Mouse (Mus musculus) adrenal gland, postnatal 4 days (tissue): Measurements from ENCODE around the gene Sox6. TPM values are rescaled to one million over a fixed set of nuclear protein-coding genes. Genes with fewer than 3 reads are reported as not detected.
"Not testable (repeated sequence)": the region's sequence is repeated elsewhere in the genome, so short reads cannot be mapped to it uniquely, and the experiment has no call there.

Source experiments
- DNase-seq, 2 experiments: peaks; one replicate each; pipeline ENCODE4 v3.0.0; 2021 to 2022; ENCODE audit warnings: low spot score in 2 of 2, mixed read lengths in 2 of 2
- total RNA-seq, 2 experiments: library from RNA; stranded (reverse); gene quantifications; 2 replicates each; pipeline ENCODE4 v1.2.3; 2021

The Sox6 gene
- total RNA-seq, 2 experiments from 2014 or later = 17.1 to 18.1 TPM

GRCm38 (mm10) chr7:115669207-115670004, 369.2 kb downstream of the Sox6 start:
- DNase-seq = no peak

- DNase-seq = no peak
Observed at GRCm38 (mm10) chr7:115666686-115667382, 371.8 kb downstream of the Sox6 start.

GRCm38 (mm10) chr7:115663399-115663798, 375.2 kb downstream of the Sox6 start:
- no peak for DNase-seq

GRCm38 (mm10) chr7:115662121-115662520, 376.5 kb downstream of the Sox6 start:
- no peak for DNase-seq

- DNase-seq = no peak
Observed at GRCm38 (mm10) chr7:115646696-115647095, 391.9 kb downstream of the Sox6 start.

- no peak for DNase-seq
Observed at GRCm38 (mm10) chr7:115645971-115646447, 392.6 kb downstream of the Sox6 start.

- no peak for DNase-seq
Observed at GRCm38 (mm10) chr7:115645272-115645970, 393.2 kb downstream of the Sox6 start.

GRCm38 (mm10) chr7:115630691-115631090, 407.9 kb downstream of the Sox6 start:
- DNase-seq = no peak

GRCm38 (mm10) chr7:115630287-115630686, 408.3 kb downstream of the Sox6 start:
- DNase-seq = no peak

- DNase-seq = no peak
Observed at GRCm38 (mm10) chr7:115628766-115629165, 409.8 kb downstream of the Sox6 start.

- no peak for DNase-seq
Observed at GRCm38 (mm10) chr7:115625956-115626355, 412.6 kb downstream of the Sox6 start.

- DNase-seq = no peak
Observed at GRCm38 (mm10) chr7:115624907-115625552, 413.6 kb downstream of the Sox6 start.

- no peak for DNase-seq
Observed at GRCm38 (mm10) chr7:115624451-115624850, 414.1 kb downstream of the Sox6 start.

GRCm38 (mm10) chr7:115615697-115616237, 422.8 kb downstream of the Sox6 start:
- no peak for DNase-seq

GRCm38 (mm10) chr7:115607485-115607884, 431.1 kb downstream of the Sox6 start:
- no peak for DNase-seq

GRCm38 (mm10) chr7:115606125-115606524, 432.5 kb downstream of the Sox6 start:
- DNase-seq = not testable (repeated sequence)

- DNase-seq = no peak
Observed at GRCm38 (mm10) chr7:115604883-115605282, 433.7 kb downstream of the Sox6 start.

GRCm38 (mm10) chr7:115597376-115597775, 441.2 kb downstream of the Sox6 start:
- no peak for DNase-seq

GRCm38 (mm10) chr7:115580461-115580860, 458.1 kb downstream of the Sox6 start:
- DNase-seq = no peak

GRCm38 (mm10) chr7:115579826-115580225, 458.8 kb downstream of the Sox6 start:
- DNase-seq = no peak

GRCm38 (mm10) chr7:115576387-115576786, 462.2 kb downstream of the Sox6 start:
- no peak for DNase-seq
